Mouse (Mus musculus) embryonic facial prominence, embryonic 10.5 days (tissue): ENCODE measurements around the gene Myl6. TPM values are rescaled to one million over a fixed set of nuclear protein-coding genes. Genes with fewer than 3 reads are reported as not detected.

ENCODE experiments used
- DNase-seq: peaks from one replicate; pipeline ENCODE4 v3.0.0-alpha.2; 2017; ENCODE audit warnings: low spot score
- H3K27ac ChIP-seq: fragments of 300-500 bp; sonication (generic); replicated peaks from 2 replicates; pipeline ENCODE4 v1.5.1; 2016; ENCODE audit warnings: mild to moderate bottlenecking
- H3K27me3 ChIP-seq: fragments of 300-500 bp; sonication (generic); replicated peaks from 2 replicates; pipeline ENCODE4 v1.6.1; 2016; ENCODE audit warnings: low read depth, mild to moderate bottlenecking; ENCODE audit not compliant: poor library complexity, severe bottlenecking
- H3K36me3 ChIP-seq: fragments of 300-500 bp; sonication (generic); replicated peaks from 2 replicates; pipeline ENCODE4 v1.6.1; 2016; ENCODE audit warnings: mild to moderate bottlenecking, moderate library complexity
- H3K4me1 ChIP-seq: fragments of 300-500 bp; sonication (generic); 2 replicates; pipeline ENCODE4 v1.6.1; 2016
- H3K4me3 ChIP-seq: fragments of 300-500 bp; sonication (generic); 2 replicates; pipeline ENCODE4 v1.5.1; 2016; ENCODE audit warnings: mild to moderate bottlenecking, moderate library complexity
- H3K9me3 ChIP-seq: fragments of 300-500 bp; sonication (generic); 2 replicates; pipeline ENCODE4 v1.6.1; 2016; ENCODE audit warnings: mild to moderate bottlenecking
- WGBS: fragments of 180-500 bp; shearing (Covaris S2); methylation state at CpG from one replicate; pipeline ENCODE4 v1.1.7; 2016; 5-methylcytosine and 5-hydroxymethylcytosine counted together
- microRNA-seq: library from miRNA; unstranded; fragments of <30 nt; microRNA quantifications from one replicate; pipeline ENCODE4, GENCODE M21; 2017
- polyA plus RNA-seq: library from polyadenylated mRNA; unstranded; fragments of >200 nt; fragmentation: Nextera tagmentation; extraction: Ambion mirVana; gene quantifications from 2 replicates; pipeline ENCODE4 v1.2.1, GENCODE M21; 2016

Myl6 gene
- polyA plus RNA-seq, 1 experiment from 2014 or later = 768 TPM

GRCm38 (mm10) chr10:128441324-128442119, 52.4 kb downstream of the Myl6 start:
- no peak for DNase-seq
- no peak overlapping the region for H3K27ac ChIP-seq
- no peaks in the 10 kb centered on the region for H3K9me3 ChIP-seq
- H3K36me3 ChIP-seq = peaks cover 58% of the 10 kb centered on the region
- WGBS = 92% methylated on average over 10 of the region's 10 CpGs
- no peaks in the 10 kb centered on the region for H3K27me3 ChIP-seq
- H3K4me1 ChIP-seq = 0 out of 2 replicates have a peak, but pooled peaks cover 3% of the 10 kb centered on the region
- H3K4me3 ChIP-seq = no peak overlapping the region

Small RNA genes within 50 kb of the gene (microRNA-seq; reads per million reads assigned to microRNA genes)
- gene Mir6916 (not detected), gene Mir8105 (4.3 reads per million, percentile 10 among the genes with 10 or more reads in this experiment)

Other genes starting within 250 kb of the Myl6 start
- 0.49 and 0.69 TPM in 2 replicates for gene Apon, start 240.0 kb downstream of the Myl6 start, polyA plus RNA-seq
- gene Apof, start 225.5 kb downstream of the Myl6 start, polyA plus RNA-seq = 0.11 TPM in 1 of 2 replicates, not detected in the other
- gene Stat2, start 223.6 kb downstream of the Myl6 start, polyA plus RNA-seq = 14.3 and 15.3 TPM in 2 replicates
- 0.13 TPM in 1 of 2 replicates, not detected in the other for gene Il23a, start 195.4 kb downstream of the Myl6 start, polyA plus RNA-seq
- 42.9 and 43.3 TPM in 2 replicates for gene Pan2, start 190.8 kb downstream of the Myl6 start, polyA plus RNA-seq
- gene Cnpy2, start 171.7 kb downstream of the Myl6 start, polyA plus RNA-seq = 273 and 305 TPM in 2 replicates
- 244 and 258 TPM in 2 replicates for gene Cs, start 156.4 kb downstream of the Myl6 start, polyA plus RNA-seq
- 9.5 and 11.1 TPM in 2 replicates for gene Coq10a, start 125.1 kb downstream of the Myl6 start, polyA plus RNA-seq
- gene Ankrd52, start 117.0 kb downstream of the Myl6 start, polyA plus RNA-seq = 12.1 and 12.4 TPM in 2 replicates
- gene Slc39a5, start 92.9 kb downstream of the Myl6 start, polyA plus RNA-seq = 0.13 and 0.36 TPM in 2 replicates
- gene Nabp2, start 82.7 kb downstream of the Myl6 start, polyA plus RNA-seq = 119 and 129 TPM in 2 replicates
- gene Rnf41, start 82.5 kb downstream of the Myl6 start, polyA plus RNA-seq = 42.1 and 44.6 TPM in 2 replicates
- gene Smarcc2, start 34.9 kb downstream of the Myl6 start, polyA plus RNA-seq = 77.3 and 85.9 TPM in 2 replicates
- 2.3 and 3.1 TPM in 2 replicates for gene Myl6b, start 4.5 kb upstream of the Myl6 start, polyA plus RNA-seq
- gene Esyt1, start 31.7 kb upstream of the Myl6 start, polyA plus RNA-seq = 11.9 and 13.6 TPM in 2 replicates
- gene Zc3h10, start 53.6 kb upstream of the Myl6 start, polyA plus RNA-seq = 15.9 and 17.4 TPM in 2 replicates
- gene Rpl41, start 55.2 kb upstream of the Myl6 start, polyA plus RNA-seq = 3,494 and 3,561 TPM in 2 replicates
- 274 and 287 TPM in 2 replicates for gene Pa2g4, start 71.8 kb upstream of the Myl6 start, polyA plus RNA-seq
- gene Erbb3, start 95.5 kb upstream of the Myl6 start, polyA plus RNA-seq = 11.9 and 12.2 TPM in 2 replicates
- 566 and 582 TPM in 2 replicates for gene Rps26, start 132.6 kb upstream of the Myl6 start, polyA plus RNA-seq
- 2.9 and 3.5 TPM in 2 replicates for gene Ikzf4, start 151.8 kb upstream of the Myl6 start, polyA plus RNA-seq
- 12.9 and 13.5 TPM in 2 replicates for gene Suox, start 179.9 kb upstream of the Myl6 start, polyA plus RNA-seq
- gene Rab5b, start 202.1 kb upstream of the Myl6 start, polyA plus RNA-seq = 64.4 and 70.4 TPM in 2 replicates
- gene Pmel, start 210.1 kb upstream of the Myl6 start, polyA plus RNA-seq = 8.6 and 17.3 TPM in 2 replicates
- gene Cdk2, start 210.9 kb upstream of the Myl6 start, polyA plus RNA-seq = 124 and 130 TPM in 2 replicates